22 mouse cellular contexts compared by ENCODE assay signal in the genomic region with DNA sequence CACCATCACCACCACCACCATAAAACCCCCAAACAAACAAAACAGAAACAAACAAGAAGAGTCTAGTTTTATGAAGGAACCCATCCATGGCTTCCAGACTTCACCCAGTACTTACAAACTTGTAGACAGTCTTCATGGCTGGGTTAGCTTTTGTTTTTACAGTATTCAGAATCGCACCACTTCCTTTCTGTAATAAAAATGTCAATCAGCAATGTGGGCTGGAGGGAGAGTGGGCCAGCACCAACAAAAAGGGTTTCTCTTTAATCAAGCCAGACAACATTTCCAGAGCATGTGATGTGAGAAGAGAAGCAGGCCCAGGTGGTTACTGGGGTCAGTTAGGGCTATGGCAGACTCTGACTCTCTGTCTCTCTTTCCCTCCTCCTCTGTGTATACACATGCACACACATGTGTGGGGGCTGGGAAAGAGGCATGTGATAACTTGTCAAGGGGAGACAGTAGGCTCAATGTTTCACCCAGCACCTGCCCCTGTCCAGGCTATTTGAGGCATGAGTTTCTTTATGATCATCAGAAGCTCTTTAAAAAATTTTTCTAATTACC.
"Had no signal": no experiment of that assay in that cellular context is flagged by ENCODE, and none has a peak within 500 bp of the region (broad histone marks: within the 10 kb centered on the region; RNA-seq: fewer than 3 reads in every experiment).

No protein-coding gene starts in this region.

- H3K9me3 ChIP-seq: heart, embryonic 10.5 days; heart, embryonic 12.5 days; hindbrain, embryonic 13.5 days; hindbrain, embryonic 15.5 days; limb, embryonic 13.5 days; limb, embryonic 15.5 days; liver, embryonic 12.5 days had no signal

- H3K27ac ChIP-seq: gastrocnemius, adult 2 months; heart, embryonic 10.5 days; hindbrain, embryonic 13.5 days; hindbrain, embryonic 15.5 days; hindbrain, postnatal 0 days; limb, embryonic 13.5 days; limb, embryonic 15.5 days; liver, embryonic 12.5 days; liver, embryonic 14.5 days had no signal

- H3K9ac ChIP-seq: heart, embryonic 12.5 days; hindbrain, embryonic 13.5 days; hindbrain, embryonic 15.5 days; limb, embryonic 13.5 days; limb, embryonic 15.5 days; liver, embryonic 12.5 days; liver, embryonic 14.5 days had no signal

- H3K27me3 ChIP-seq: heart, embryonic 12.5 days; hindbrain, embryonic 13.5 days; hindbrain, embryonic 15.5 days; limb, embryonic 13.5 days; limb, embryonic 15.5 days; liver, embryonic 12.5 days had no signal

- DNase-seq: gastrocnemius, adult 2 months; gastrocnemius, postnatal 10 days; gastrocnemius, postnatal 25 days; heart, adult 18-20 months; heart, postnatal 10 days; heart, postnatal 4 days; kidney, adult 11 months; kidney, adult 9 months; layer of hippocampus, adult 9-11 months; layer of hippocampus, postnatal 36 days; left cerebral cortex, postnatal 4 days; lung, adult 18-20 months had no signal

- ATAC-seq: hindbrain, postnatal 0 days; intestine, embryonic 16.5 days; liver, embryonic 12.5 days had no signal

- H3K4me3 ChIP-seq: gastrocnemius, adult 2 months; heart, embryonic 10.5 days; heart, embryonic 12.5 days; hindbrain, embryonic 13.5 days; hindbrain, embryonic 15.5 days; limb, embryonic 13.5 days; limb, embryonic 15.5 days; liver, embryonic 12.5 days had no signal

- H3K4me1 ChIP-seq: hindbrain, embryonic 15.5 days; liver, embryonic 12.5 days had no signal

- H3K4me2 ChIP-seq: heart, embryonic 12.5 days; hindbrain, embryonic 13.5 days; hindbrain, embryonic 15.5 days; limb, embryonic 13.5 days; limb, embryonic 15.5 days; liver, embryonic 12.5 days had no signal

- H3K36me3 ChIP-seq: heart, embryonic 10.5 days; heart, embryonic 12.5 days; hindbrain, embryonic 13.5 days; hindbrain, embryonic 15.5 days had no signal
